Mouse (Mus musculus) brain, embryonic 14.5 days (tissue): ENCODE results near the gene Shisal2a.

ENCODE experiments used
- CTCF ChIP-seq: fragments of 200-500 bp; IDR thresholded peaks from 2 replicates; pipeline ENCODE4 v1.5.1; 2012; ENCODE audit warnings: inconsistent platforms, mild to moderate bottlenecking, moderate library complexity, borderline replicate concordance; ENCODE audit not compliant: insufficient read depth, insufficient read length; ENCODE audit errors: extremely low read depth
- POLR2A ChIP-seq: fragments of 200-500 bp; IDR thresholded peaks from 2 replicates; pipeline ENCODE4 v1.6.1; 2012; ENCODE audit warnings: mild to moderate bottlenecking, inconsistent platforms, borderline replicate concordance; ENCODE audit not compliant: poor library complexity, insufficient read depth, insufficient read length, severe bottlenecking; ENCODE audit errors: extremely low read depth

- TF ChIP-seq CTCF (no peak), POLR2A (no peak)
Measured at GRCm38 (mm10) chr4:108348256-108348875, 34.8 kb downstream of the Shisal2a start.
